Mouse (Mus musculus): ENCODE data around the gene Btbd2. TPM values are rescaled to one million over a fixed set of nuclear protein-coding genes. Genes with fewer than 3 reads are reported as not detected.
"Not testable (repeated sequence)": the region's sequence is repeated elsewhere in the genome, so short reads cannot be mapped to it uniquely, and the experiment has no call there.

Gene Btbd2
- total RNA-seq, 2 experiments from 2014 or later = 91.7 to 92.7 TPM

DNA sequence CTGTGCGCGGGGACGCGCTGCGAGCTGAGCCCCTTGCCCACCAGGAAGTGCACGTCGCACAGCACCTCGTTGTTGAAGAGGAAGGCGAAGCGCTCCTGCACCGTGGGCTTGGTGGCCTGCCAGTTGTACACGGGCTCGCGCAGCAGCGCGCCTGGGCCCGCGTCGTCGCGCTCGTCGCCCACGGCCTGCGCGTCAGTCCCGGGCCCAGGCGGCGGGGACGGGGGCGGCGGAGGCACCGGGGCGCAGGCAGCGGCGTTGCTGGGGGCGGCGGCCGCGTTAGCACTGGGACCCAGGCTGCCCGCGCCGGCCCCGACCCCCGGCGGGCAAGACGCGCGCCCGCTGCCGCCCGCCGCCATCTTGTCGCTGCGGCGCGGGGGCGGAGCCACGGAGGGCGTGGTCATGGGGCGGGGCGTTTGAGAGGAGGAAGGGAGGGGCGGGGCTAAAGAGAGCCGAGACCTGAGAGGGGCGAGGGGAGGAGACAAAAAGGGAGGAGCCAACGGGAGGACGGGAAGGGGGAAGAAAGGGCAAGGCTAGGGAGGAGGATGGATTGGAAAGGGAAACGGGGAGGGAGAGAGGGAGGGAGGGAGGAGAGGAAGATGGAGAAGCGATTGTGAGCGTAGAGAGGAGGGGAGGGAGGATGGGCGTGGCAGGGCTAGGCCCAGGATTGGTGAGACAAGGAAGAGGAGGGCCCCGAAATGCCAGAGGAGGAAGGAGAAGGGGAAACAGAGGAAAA lies 575 bp downstream of the Btbd2 start:
- intact Hi-C loops (cut with DNase I) = loop anchor here (2.0 to 5.0 kb wide), 3 partner anchors 19 to 79 kb away; partner anchors contain the start of genes Csnk1g2 and Klf16
- DNase-seq (ENCODE audit: low spot score in 2 of 2) = peak; percentile 89 to 97

DNA sequence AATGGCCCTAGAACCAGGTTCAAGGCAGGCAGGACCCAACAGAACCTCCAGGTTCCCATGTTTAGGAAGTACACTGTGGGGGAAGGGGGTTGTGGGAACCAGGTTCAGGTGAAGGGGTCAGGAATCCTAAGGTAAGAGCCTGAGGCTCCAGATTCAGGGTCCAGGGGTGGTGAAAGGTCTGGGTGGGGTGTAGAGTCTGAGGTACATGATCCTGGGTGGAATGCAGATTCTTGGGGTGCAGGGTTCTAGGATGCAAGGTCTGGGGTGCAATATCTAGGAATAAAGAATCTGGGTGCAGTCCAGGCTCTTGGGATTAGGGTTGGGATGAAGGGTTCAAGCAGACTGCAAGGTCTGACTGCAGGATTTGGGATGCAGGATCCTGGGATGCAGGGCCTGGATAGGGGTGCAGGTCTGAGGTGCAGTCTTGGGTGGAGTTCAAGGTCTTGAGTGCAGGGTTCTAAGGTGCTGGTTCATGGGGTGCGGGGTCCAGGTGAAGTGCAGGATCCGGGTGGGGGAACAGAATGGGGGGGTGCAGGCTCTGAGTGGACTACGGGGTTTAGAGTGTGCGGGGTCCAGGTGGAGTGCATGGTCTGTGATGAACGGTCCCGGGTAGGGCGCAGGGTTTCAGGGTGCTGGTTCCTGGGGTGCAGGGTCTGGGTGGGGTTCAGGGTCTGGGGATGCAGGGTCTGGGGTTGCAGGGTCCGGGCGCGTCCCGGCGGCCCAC lies 1.3 kb downstream of the Btbd2 start:
- DNase-seq (ENCODE audit: low spot score in 2 of 2) = no peak
- intact Hi-C loops (cut with DNase I) = loop anchor here (2.0 to 5.0 kb wide), 3 partner anchors 19 to 78 kb away; partner anchors contain the start of genes Csnk1g2 and Klf16

DNA sequence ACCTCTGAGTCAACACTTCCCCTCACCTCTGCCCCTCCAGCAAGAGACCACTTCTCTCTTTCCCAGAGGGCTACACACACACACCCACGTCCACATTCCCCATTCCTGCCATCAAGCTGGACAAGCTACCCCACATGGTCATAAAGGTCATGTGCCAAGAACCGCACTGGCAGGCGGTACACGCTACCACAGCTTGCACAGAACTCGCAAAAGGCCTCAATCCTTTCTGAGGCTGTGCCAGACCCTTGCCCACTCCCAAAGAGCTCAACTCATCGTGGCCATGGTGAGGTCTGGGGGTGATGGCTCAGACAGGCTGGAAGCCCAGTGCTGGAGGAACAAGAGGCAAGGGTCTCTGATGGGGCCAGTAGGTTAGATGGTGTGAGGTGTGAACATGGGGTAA lies 2.0 kb downstream of the Btbd2 start:
- no peak for DNase-seq (ENCODE audit: low spot score in 2 of 2)
- intact Hi-C loops (cut with DNase I) = loop anchor here (5.0 kb wide), 2 partner anchors 33 to 78 kb away; partner anchors contain the start of genes Csnk1g2 and Klf16

DNA sequence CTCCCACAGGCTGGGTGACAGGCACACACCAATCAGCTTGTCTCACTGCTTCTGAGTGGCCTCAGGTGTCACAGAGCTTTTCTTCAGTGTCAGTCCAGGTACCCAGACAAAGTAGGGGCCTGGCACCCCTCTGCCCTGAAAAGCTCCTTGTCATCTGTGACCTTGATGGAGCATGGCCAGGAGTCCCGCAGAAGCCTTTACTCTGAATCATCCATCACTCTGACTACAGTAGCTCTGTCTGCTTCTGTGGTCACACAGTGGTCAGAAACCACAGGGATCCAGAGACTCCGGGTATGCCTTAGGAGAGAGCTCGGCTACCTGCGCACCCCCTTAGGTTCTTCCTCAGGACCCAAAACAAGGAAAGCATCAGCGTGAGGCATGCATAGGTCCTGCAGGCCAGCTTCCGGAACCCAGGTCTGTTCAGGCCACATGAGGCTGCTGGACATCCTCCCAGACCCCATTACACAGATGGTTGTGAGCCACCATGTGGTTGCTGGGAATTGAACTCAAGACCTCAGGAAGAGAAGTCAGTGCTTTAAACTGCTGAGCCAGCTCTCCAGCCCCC lies 3.6 kb downstream of the Btbd2 start:
- intact Hi-C loops (cut with DNase I) = no loop called here
- DNase-seq (ENCODE audit: low spot score in 2 of 2) = no peak

DNA sequence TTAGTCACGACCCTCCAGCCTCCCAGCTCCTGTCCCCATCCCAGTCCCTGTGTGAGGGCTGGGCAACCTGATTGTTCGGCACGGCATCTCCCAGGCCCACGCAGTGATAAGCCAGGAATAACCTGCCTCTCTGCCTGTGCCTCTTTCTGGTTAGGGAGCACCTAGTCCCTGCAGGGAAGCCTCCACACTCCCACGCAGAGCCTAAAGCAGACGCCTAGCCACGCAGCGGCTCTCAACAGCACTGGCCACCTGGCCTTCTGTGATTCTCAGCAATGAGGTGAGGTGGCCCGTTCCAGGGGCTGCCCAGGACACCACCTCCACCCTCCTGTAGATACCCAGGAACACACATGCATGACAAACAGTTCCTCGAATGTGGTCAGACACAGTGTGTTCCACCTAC lies 6.5 kb downstream of the Btbd2 start:
- peak; percentile 35 to 65 for DNase-seq (ENCODE audit: low spot score in 2 of 2)
- intact Hi-C loops (cut with DNase I) = no loop called here

DNA sequence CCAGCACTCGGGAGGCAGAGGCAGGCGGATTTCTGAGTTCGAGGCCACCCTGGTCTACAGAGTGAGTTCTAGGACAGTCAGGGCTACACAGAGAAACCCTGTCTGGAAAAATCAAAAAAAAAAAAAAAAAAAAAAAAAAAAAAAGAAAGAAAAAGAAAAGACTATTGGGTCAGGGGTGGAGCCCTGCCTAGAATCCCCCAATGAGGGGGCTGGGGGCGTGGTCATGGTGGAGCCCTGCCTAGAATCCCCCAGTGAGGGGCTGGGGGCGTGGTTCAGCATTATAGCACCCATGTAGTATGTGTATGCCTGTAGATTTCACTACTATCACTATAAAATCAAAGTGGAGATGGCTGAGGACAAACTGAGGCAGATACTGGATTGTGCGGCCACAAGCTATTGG lies 7.0 kb downstream of the Btbd2 start:
- DNase-seq (ENCODE audit: low spot score in 2 of 2) = not testable (repeated sequence)

DNA sequence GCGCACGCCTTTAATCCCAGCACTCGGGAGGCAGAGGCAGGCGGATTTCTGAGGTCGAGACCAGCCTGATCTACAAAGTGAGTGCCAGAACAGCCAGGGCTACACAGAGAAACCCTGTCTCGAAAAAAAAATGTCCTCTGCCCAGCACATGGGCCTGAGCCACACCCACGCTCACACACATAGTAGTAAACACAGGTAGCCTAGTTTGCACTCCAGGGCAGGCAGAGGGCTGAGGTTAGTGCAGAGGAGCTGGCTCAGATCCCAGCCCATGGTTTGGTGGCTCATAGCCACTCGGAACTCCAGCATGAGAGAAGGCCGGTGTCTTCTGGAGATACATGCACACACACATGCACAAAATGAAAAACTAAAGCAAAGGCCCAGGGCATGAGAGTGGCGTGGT lies 9.9 kb downstream of the Btbd2 start:
- intact Hi-C loops (cut with DNase I) = no loop called here
- no peak for DNase-seq (ENCODE audit: low spot score in 2 of 2)

More for the DNA sequence above, 7.0 kb downstream of the Btbd2 start:
- intact Hi-C loops (cut with DNase I) = not testable (repeated sequence)

DNA sequence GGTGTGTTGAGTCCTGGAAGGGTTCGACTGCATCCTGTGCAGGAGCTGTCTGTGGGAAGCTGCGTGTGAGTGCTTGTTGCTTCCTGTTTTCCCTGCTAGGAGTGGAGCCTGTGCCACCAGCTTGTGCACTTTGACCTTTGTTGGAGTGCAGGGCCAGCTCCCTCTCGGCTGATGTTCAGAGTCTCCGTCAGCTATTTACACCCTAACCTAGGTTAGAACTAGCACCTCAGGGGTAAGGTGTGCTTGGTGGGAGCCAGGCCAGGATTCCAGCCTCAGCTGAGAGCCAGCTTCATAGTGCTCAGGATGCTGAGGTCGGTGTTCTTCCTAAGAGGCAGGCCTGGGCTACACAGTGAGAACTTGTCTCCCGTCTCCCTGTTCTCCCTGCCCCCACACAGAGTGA lies 21.5 kb downstream of the Btbd2 start:
- intact Hi-C loops (cut with DNase I) = no loop called here
- DNase-seq (ENCODE audit: low spot score in 2 of 2) = no peak

DNA sequence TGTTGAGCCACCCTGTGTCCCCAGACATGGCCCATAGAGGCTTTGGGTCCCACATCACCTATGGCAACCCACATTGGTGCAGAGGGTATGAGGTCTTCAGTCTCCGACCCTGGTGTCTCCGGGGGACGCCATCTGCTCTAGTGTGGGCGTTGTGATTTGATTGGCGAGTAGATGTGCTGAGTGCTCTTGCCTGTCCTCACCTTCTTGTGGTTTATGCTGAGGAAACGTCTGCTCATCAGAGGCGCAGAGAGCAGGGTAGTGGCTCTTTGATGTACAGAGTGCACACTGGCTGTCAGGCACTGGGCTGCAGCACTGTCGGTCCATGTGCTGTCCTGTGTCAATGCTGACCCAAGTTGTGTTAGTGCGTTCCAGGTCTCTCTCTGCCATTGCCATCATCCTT lies 27.9 kb downstream of the Btbd2 start:
- intact Hi-C loops (cut with DNase I) = no loop called here
- DNase-seq (ENCODE audit: low spot score in 2 of 2) = no peak

DNA sequence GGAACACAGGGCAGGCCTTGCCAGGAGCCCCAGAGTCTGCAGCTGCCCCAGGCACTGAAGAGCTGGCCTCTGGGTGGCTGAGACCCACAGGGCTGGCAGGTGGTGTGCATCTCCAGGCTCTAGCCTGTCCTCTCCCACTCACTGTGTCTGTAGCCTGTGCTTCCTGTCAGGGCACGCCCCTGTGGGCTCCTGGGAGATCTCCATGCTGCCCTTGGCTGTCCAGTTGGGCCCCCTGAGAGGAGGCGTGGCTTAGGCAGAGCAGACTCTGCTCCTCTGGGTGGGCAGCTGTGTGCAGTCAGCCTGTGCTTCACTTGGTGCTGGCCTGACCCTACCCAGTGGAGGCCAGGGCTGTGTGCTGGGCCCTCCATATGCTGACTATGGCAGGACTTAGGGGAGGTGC lies 29.2 kb downstream of the Btbd2 start:
- DNase-seq (ENCODE audit: low spot score in 2 of 2) = no peak

DNA sequence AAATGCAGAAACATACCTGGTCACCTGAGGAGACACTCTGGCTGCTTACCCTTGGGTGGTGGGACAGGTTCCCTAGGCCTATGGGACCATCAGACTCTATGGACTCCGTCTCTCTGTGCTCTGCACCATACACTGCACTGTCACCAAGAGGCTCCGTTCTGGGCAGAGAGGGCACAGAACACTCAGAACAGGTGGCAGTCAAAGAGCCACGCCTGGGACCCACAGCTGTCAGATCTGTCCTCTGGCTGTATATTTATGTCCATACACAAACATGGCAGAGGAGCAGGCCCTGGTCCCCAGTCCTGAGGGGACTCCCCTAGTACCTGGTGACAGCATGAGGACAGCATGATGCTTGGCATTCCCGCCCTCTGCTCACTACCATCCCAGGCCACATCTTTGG lies 31.1 kb downstream of the Btbd2 start:
- intact Hi-C loops (cut with DNase I) = no loop called here
- DNase-seq (ENCODE audit: low spot score in 2 of 2) = no peak

More for the DNA sequence above, 29.2 kb downstream of the Btbd2 start:
- intact Hi-C loops (cut with DNase I) = no loop called here

DNA sequence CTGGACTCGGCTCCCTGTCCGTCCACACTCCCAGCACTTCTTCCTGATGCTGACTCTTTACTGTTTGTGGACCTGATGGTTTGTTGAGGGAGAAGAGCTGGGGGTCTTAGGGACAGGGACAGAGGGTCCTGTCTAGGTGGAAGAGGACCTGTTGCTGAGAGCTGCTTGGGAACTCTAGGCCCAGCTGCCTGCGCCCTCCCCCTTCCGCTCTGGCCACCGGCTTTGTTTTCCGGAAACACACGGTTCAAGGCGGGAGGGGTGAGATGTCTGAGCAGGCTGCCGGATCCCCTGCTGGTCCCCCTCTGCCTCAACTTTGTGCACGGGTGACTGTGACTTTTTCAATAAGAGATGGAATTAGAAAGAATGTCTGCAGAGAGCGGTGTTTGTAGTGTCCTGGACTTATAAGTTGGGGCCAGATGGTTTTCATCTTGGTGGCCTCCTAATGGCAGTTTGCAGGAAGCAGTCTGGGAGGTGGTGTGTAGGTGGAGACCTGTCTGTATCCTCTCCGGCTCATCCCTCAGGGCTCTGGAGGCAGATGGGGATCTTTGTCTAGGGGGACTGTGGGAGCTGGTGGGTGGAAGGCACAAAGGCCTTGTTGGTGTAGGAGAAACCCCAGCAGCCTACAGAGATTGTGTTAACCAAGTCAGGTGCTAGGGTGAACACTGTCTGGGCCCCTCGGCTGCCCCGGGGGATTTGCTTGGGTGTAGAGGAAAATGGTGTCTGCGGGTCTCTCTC lies 33.2 kb downstream of the Btbd2 start:
- peak in 1 of 2 experiments; percentile 62 for DNase-seq (ENCODE audit: low spot score in 2 of 2)
- intact Hi-C loops (cut with DNase I) = loop anchor here (1.0 to 5.0 kb wide), 4 partner anchors 34 to 57 kb away; partner anchors contain the start of genes Btbd2 and Klf16

DNA sequence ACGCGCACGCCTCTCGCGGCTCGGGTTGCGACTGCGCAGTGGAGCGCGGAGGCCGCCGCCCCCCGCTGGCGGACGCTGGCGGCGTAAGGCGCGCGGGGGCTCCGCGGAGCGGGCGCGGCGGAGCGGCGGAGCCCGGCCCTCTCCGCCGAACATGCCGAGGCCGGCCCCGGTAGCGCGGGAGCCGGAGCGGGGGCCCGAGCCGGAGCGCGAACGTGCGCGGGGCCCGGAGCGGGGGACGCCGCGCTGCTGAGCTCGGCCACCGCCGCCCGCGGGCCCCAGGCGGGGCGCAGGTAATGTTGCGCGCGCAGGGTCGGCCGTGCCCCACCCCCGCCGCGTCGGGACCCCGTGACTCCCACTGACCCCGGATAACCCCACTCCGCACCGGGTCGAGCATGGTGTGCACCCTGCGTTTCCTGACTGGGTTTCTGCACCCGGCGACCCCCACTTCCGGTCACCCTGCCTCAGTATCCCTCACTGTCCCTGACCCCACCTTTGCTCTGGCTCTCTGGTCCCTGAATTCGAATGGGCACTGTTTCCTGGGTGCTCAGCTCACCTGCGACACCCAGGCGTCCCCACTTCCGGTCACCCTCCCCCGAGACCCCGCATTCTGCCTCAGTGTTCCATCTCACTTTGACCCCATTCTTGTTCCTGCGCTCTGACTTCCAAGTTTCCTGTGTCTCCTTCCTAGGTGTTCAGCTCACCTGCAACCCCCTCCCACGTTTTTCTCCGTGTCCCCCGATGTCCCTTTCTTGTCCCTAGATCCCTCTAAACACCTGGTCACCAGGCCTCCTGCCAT lies 34.0 kb downstream of the Btbd2 start, which contains the start of gene Csnk1g2:
TSS of gene Csnk1g2 (plus strand) at position 178 of the 796 bp plus-strand sequence.
- peak in 1 of 2 experiments; percentile 30 for DNase-seq (ENCODE audit: low spot score in 2 of 2)
- intact Hi-C loops (cut with DNase I) = loop anchor here (1.0 to 5.0 kb wide), 4 partner anchors 34 to 56 kb away; partner anchors contain the start of genes Btbd2 and Klf16

DNA sequence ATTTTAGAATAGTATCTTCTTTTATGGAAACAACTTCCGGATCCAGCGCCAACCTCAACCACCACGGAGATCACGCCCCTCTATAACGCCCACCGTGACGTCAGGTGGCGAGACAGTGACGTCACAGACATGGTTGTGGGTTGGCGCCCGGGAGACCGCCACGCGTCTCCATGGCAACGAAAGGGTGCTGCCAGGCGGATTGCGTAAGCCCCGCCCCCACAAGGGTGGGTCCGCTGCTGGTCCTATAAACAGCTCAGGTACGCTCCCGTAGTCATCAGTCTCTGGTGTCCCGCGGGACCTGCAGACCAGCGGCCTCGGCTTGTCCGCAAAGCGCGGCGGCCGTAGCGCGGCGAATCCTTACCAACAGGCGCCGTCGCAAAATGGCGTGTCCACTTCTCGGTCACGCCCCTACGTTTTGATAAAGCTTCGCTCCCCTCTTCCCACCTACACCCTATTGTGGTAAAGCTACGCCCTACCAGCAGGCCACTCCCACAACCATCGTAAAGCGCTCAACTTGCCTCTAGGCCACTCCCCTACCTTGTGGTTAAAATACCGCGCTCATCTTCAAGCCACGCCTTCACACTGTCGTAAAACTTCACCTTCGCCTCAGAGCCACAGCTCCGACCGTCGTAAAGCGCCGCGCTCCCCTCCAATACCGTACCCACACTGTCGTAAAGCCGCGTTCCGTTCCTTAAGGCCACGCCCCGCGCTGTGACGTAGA lies 34.8 kb downstream of the Btbd2 start:
- DNase-seq (ENCODE audit: low spot score in 2 of 2) = peak; percentile 100
- intact Hi-C loops (cut with DNase I) = loop anchor here (2.0 to 5.0 kb wide), 3 partner anchors 35 to 55 kb away; partner anchors contain the start of genes Btbd2 and Klf16

DNA sequence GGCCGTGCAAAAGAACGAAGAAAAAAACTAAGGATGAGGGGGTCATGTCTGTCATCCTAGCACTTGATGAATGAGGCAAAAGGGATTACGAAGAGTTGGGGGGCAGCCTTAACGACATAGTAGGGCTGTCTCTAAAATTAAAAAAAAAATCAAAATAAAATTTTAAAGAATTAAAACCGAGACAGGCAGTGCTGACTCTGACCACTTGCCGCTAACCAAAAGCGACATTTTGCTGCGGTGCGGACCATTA lies 35.3 kb downstream of the Btbd2 start:
- no peak for DNase-seq (ENCODE audit: low spot score in 2 of 2)
- intact Hi-C loops (cut with DNase I) = loop anchor here (5.0 kb wide), 1 partner anchor 36 kb away; the partner anchor contains the start of gene Btbd2

DNA sequence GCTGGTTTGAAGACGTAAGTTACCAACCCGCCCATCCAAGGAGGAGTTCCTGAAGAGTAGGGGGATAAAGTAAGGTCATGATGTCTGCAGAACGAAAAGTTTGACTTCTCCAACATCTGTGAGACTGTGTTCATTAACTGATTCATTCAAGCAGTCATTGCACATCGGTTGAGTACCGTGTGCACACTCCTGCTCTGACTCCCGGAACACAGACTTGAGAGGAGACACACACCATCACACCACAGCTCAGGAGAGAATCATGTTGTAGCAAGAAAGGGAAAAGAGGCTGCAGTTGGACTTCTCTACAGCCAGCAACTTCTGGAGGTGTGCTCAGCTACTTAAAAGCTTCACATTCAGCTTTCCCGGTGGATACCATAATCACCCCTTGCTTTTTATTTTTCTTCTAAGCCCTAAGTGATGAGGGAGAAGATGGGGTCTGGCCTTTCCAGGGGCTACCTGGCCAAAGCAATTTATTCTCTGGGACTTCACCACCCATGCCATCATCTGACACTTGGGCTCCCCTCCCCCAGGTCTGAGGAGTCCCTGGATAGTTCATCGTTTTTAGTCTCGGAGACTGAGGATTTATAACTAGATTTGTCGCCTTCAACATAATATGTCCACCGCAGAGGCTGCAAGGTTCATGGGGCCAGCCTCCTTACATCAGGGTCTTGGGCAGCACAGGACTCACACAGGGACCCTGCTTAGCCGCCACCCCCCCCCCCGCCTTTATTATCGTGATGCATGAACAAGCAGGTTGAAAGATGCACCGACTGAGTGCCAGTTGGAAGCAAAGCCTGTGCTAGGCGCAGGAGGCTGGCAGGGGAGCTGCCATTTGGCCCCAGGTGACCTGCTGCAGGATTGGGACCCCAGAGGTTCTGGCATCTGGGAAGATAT lies 35.8 kb downstream of the Btbd2 start:
- DNase-seq (ENCODE audit: low spot score in 2 of 2) = no peak
- intact Hi-C loops (cut with DNase I) = loop anchor here (5.0 kb wide), 1 partner anchor 36 kb away; the partner anchor contains the start of gene Btbd2

DNA sequence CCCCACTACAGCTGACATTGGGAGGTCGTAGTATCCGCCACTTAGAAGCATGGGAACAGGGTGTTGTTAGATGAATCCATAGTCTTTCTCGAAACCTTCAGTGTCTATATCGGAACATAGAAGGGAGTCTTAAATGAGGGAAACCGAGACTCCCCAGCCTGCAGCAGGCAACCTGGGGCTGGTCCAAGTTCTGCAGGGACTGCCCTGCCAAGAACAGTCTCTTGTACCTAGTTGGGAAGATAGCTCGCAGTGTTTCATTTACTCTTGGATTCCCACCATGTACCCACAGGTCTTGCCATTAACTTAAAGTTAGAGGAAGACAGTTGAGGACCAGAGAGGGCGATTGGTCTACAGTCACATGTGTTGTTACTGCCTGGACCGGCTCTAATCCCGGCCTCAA lies 36.5 kb downstream of the Btbd2 start:
- DNase-seq (ENCODE audit: low spot score in 2 of 2) = no peak
- intact Hi-C loops (cut with DNase I) = loop anchor here (5.0 kb wide), 1 partner anchor 37 kb away; the partner anchor contains the start of gene Btbd2

All from left cerebral cortex, postnatal 25 days (tissue).